Mouse (Mus musculus) left cerebral cortex, postnatal 4 days (tissue): Measurements from ENCODE around the gene 9030025P20Rik. TPM values are rescaled to one million over a fixed set of nuclear protein-coding genes. Genes with fewer than 3 reads are reported as not detected.
"Not testable (repeated sequence)": the region's sequence is repeated elsewhere in the genome, so short reads cannot be mapped to it uniquely, and the experiment has no call there.

ENCODE experiments used
- DNase-seq: peaks from one replicate; pipeline ENCODE4 v3.0.0-alpha.2; 2022
- intact Hi-C: fragments of 180-260 bp; cut with DNase I; formaldehyde crosslinking; loops from one replicate; pipeline ENCODE4 v1.15.1; 2025
- total RNA-seq, 2 experiments: library from RNA; stranded (reverse); gene quantifications; 2 replicates each; pipeline ENCODE4 v1.2.3; 2021

9030025P20Rik gene
- total RNA-seq, result 1 to 10 TPM; 5.6 to 9.2 TPM

DNA sequence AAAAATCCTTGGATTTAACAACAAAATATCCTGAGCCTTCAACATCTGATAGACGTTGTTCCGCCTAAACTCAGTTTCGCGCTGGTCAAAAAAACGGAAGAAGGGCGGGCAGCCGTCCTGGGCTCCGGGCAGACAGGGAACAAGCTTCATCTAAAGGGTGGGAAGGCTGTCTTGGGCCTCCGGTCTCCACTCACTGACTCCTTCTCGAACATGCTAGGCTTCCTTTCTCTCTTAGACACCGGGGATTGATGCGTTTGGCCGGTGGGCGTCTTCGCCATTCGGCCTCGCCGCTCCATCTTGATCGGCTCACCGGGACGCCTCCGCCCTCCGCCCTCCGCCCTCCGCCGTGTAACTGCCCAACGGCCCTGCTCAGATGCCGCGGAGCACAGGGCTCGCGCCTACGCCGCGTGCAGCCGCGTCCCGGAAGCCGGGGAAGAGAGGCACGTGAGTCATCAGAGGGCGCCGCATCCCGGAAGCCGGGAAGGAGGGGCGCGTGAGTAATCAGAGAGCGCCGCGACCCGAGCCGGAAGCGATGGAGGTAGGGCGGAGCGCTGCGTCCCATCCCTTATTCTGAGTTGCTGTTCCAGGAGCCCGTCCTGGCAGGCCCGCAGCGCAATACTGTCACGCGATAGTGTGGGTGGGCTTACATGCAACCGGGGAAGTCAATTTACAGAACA lies at the start of gene 9030025P20Rik, which contains the start of gene Gm3417:
Gene 9030025P20Rik (plus strand): TSS at position 107 of the 677 bp plus-strand sequence.
Gene Gm3417 (minus strand): TSS at position 429 of the 677 bp plus-strand sequence.
- intact Hi-C loops, DNase-seq: not testable (repeated sequence)

- intact Hi-C loops, result no loop called here
- DNase-seq, result no peak
These were observed 49.6 kb upstream of the 9030025P20Rik start for GRCm38 (mm10) chr17:14928631-14929030.

- intact Hi-C loops, result no loop called here
- DNase-seq, result no peak
These were observed 47.6 kb upstream of the 9030025P20Rik start for GRCm38 (mm10) chr17:14930697-14931096.

- intact Hi-C loops, result no loop called here
- no peak for DNase-seq
These were observed 46.8 kb upstream of the 9030025P20Rik start for GRCm38 (mm10) chr17:14931469-14931868.

- intact Hi-C loops, DNase-seq: not testable (repeated sequence)
These were observed 43.0 kb upstream of the 9030025P20Rik start for GRCm38 (mm10) chr17:14935280-14935679.

DNA sequence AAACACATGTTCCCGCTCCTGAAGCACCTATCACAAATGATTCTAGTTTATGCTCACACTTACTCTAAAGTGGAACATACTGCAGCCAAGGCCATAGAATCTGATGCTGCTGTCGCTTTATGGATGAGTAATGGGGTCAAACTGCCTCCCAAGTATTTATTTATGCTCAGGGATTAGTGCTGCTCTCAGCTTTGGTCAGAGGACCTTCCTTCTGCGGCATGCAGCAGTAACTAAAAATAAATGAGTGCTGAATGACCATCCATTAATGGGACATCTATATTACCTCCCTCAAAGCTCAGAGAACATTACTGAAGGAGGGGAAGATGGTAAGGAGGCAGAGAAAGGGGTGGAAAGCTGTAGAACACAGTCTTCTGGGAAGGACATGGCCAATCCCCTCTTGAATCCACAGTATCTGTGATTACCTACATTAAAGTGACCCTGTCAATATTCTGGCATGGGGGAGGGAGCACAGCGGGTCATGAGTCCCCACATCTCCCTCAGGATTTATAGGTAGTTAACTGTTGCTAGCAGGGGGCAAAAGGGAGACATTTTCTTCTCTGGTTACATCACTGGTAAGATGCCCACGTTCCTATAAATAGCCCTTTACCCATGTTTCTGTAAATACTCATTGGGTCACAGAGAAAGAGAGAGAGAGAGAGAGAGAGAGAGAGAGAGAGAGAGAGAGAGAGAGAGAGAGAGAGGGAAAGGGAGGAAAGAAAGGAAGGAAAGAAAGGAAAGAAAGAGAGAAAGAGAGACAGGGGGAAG lies 42.2 kb upstream of the 9030025P20Rik start:
- DNase-seq, result no peak
- intact Hi-C loops, result no loop called here

GRCm38 (mm10) chr17:14942181-14942580 lies 36.1 kb upstream of the 9030025P20Rik start:
- intact Hi-C loops, DNase-seq: not testable (repeated sequence)

GRCm38 (mm10) chr17:14943009-14943728 lies 35.1 kb upstream of the 9030025P20Rik start, which contains the start of the genes Wdr27 and 1600012H06Rik:
Gene Wdr27, minus strand, starts transcription at chr17:14943158.
Gene 1600012H06Rik, plus strand, starts transcription at chr17:14943184.
- intact Hi-C loops, result no loop called here
- peak; percentile 99 for DNase-seq

GRCm38 (mm10) chr17:14943729-14944059 lies 34.6 kb upstream of the 9030025P20Rik start:
- DNase-seq, result no peak
- intact Hi-C loops, result no loop called here

GRCm38 (mm10) chr17:14944551-14944950 lies 33.7 kb upstream of the 9030025P20Rik start:
- no peak for DNase-seq
- intact Hi-C loops, result no loop called here

- intact Hi-C loops, result no loop called here
- DNase-seq, result no peak
These were observed 29.0 kb upstream of the 9030025P20Rik start for GRCm38 (mm10) chr17:14949161-14949827.

DNA sequence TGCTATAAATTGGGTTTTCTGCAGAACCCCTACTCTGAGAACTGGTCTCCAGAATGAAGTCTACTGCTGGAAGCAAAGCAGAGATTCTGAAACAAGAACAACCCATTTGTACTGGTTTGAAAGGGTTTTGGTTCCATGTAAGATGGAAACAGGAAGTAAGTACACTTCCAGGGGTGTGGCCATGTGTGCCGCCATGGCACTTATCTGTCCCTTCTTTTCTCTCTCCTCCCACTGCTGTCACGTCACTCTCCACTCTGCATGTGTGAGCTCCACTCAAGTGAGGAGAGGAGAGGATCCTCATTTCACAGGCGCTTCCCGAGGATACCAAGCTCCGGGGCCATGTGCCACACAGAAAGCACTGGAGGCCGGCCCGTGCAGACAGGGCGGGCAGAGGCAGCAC lies 24.8 kb upstream of the 9030025P20Rik start:
- DNase-seq, result no peak
- intact Hi-C loops, result no loop called here

DNA sequence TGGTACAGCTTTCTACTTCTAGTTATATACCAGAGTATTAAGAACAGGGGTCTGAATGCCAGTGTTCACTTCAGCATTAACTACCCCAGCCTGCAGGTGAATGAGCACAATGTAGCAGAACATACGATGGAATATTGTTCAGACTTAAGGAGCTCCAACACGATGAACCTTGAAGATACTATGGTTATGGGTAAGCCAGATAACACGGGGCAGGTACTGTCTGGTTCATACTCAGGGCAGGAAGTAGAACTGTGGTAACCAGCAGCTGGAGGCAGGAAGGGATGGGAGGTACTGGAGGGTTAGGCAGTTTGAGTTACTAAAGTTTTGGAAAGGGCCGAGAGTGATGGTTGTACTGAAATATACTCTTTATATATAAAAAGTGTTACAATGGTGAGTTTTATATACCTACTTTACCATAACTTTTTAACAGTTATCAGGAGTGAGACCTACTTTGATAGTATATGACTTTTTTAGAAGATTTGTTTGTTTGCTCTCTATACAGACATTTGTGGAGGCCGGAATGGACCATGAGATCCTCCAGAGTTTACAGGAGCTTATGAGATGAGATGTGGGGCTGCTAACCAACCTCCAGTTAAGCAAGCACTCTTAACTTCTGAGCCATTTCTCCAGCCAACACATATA lies 19.5 kb upstream of the 9030025P20Rik start:
- no peak for DNase-seq
- intact Hi-C loops, result no loop called here

GRCm38 (mm10) chr17:14959979-14960378 lies 18.3 kb upstream of the 9030025P20Rik start:
- intact Hi-C loops, result no loop called here
- peak; percentile 7 for DNase-seq

DNA sequence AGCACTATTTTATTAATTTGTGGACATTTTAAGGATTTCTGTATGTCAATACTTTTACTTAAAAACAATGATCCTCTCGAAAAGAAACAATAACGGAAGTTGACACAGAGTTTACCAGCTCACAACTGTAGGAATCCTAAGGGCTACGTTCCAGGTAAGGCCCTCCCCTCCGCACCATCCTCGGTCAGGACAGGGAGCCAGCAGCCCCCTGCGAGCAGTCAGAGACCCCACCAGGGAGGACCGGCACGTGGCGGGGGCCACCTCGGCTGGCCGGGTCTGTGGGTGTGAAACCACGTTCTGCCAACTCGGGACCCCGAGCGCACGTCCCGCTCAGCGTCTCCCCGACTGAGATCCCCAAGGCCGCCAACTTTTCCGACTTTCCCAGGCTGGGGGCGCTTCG lies 17.7 kb upstream of the 9030025P20Rik start:
- DNase-seq, result peak; percentile 20
- intact Hi-C loops, result no loop called here

GRCm38 (mm10) chr17:14960951-14961556 lies 17.2 kb upstream of the 9030025P20Rik start, which contains the start of gene Phf10:
Gene Phf10, minus strand, starts transcription at chr17:14961273.
- intact Hi-C loops, result not testable (repeated sequence)
- peak; percentile 24 for DNase-seq

GRCm38 (mm10) chr17:14961557-14962154 lies 16.6 kb upstream of the 9030025P20Rik start:
- DNase-seq, intact Hi-C loops: not testable (repeated sequence)

- intact Hi-C loops, DNase-seq: not testable (repeated sequence)
These were observed 9.8 kb upstream of the 9030025P20Rik start for GRCm38 (mm10) chr17:14968373-14968913.
